Mouse (Mus musculus) layer of hippocampus, adult 11-12 months (tissue): ENCODE results near the gene Gm17027.
"Not testable (repeated sequence)": the region's sequence is repeated elsewhere in the genome, so short reads cannot be mapped to it uniquely, and the experiment has no call there.

Experiments
- DNase-seq: peaks from one replicate; pipeline ENCODE4 v3.0.0; 2022; ENCODE audit warnings: low spot score

Gm17027 gene

DNA sequence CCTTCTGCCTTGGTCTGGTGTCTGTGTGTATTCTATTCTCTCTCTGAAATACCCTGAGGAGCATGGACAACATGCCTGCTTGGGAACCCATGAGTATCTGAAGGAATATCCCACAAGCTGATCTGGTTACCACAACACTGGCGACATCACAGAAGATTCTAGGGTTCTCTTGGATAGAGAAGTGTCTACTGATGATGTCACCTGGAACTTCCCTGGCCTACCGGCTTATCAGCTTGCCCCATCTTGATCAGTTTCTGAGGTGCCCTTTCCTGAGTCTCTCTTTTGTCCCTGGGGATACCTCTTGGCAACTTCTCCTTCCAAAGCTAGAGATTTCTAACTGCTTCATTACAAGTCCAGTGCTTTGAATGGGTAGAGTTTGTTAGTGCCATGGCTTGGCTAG is at the start of gene Gm17027:
Gene Gm17027 (minus strand): TSS at position 101 of the 400 bp plus-strand sequence.
- not testable (repeated sequence) for DNase-seq

DNA sequence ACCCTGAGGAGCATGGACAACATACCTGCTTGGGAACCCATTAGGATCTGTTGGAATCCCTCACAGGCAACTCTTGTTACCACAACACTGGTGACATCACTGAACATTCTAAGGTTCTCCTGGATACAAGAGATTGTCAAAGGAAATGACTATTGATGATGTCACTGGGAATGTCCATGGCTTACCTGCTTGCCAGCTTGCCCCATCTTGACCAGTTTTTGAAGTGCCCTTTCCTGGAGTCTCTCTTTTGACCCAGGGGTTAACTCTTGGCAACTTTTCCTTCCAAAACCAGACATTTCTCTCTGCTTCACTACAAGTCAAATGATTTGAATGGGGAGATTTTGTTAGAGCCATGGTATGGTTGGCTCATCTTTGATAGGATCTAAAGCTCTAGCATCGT is 28.3 kb upstream of the Gm17027 start, which contains the start of gene Gm3573:
Gene Gm3573 (minus strand): TSS at position 101 of the 400 bp plus-strand sequence.
- not testable (repeated sequence) for DNase-seq

DNA sequence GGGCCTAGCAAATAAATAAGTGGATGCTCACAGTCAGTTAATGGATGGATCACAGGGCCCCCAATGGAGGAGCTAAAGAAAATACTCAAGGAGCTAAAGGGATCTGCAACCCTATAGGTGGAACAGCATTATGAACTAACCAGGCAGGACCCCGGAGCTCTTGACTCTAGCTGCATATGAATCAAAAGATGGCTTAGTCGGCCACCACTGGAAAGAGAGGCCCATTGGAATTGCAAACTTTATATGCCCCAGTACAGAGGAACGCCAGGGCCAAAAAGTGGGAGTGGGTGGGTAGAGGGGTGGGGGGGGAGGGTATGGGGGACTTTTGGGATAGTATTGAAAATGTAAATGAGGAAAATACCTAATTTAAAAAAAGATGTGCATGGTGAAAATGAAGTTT is 21.5 kb upstream of the Gm17027 start:
- not testable (repeated sequence) for DNase-seq

DNA sequence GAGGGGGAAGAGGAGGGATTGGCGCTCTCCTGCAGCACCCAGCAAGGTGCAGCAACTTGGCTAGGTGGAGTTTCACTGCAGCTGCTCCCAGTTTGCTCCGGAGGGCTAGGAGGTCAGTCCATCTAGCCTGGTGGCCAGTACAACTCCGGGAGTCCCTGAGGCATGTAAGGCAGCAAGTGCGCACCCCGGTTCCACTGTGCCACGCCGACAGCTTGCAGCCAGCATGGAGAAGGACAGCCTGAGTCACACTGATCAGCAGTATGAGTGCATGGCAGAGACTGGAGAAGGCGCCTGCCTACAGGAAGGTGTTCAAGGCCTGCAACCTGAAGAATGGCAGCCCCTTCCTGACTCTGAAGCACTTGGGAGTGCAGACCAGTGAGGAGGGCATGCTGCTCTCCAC is 27.9 kb downstream of the Gm17027 start:
- DNase-seq, result not testable (repeated sequence)

DNA sequence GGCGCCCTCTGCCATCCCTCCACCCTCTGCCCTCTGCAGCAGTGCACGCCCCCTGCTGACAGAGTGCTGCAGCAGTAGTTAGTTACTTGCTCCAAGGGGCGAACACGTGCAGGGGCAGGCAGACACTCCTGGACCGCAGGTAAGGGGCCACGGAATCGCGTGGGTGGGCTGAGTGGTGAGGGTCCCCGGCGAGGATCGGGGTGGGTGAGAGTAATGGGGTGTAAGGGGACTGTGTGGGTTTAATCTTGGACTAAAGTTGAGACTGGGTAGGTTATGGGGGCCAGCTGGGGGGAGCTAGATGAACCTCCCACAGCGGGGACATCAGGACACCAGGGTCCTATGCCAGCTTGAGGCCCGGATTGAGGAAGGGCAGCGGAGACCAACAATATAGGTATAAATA is 28.6 kb downstream of the Gm17027 start:
- not testable (repeated sequence) for DNase-seq

DNA sequence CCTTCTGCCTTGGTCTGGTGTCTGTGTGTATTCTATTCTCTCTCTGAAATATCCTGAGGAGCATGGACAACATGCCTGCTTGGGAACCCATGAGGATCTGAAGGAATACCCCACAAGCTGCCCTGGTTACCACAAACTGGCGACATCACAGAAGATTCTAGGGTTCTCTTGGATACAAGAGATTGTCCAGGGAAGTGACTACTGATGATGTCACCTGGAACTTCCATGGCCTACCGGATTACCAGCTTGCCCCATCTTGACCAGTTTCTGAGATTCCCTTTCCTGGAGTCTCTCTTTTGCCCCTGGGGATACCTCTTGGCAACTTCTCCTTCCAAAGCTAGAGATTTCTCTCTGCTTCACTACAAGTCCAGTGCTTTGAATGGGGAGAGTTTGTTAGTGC is 45.2 kb downstream of the Gm17027 start, which contains the start of gene Gm7951:
Gene Gm7951 (minus strand): TSS at position 101 of the 400 bp plus-strand sequence.
- not testable (repeated sequence) for DNase-seq
